Mouse (Mus musculus): ENCODE measurements around the gene Phka1. TPM values are rescaled to one million over a fixed set of nuclear protein-coding genes. Genes with fewer than 3 reads are reported as not detected.

Phka1 gene
- total and polyA plus RNA-seq, 2 experiments, result 2.1 to 5.4 TPM

DNA sequence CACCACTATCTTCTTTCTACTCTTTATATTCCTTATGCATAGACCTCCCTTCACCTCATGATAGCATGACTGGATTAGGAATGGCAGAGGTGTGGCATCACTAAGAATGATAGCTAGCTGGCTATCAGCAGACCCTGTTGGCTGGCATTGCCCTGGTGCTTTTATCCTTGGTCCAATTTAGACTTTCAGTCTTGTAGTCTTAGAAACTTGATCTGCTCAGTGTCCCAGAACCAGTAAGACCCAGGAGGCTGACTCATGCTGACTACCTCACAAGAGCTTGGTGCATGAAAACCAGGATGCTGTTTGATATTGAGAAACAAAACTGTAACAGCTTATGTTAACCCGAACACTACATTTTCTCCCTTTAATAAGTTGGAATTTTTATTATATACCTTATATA, 1.6 kb upstream of the Phka1 start:
- Histone ChIP-seq H3K27ac (replicated peaks; ENCODE audit: insufficient read depth, low read depth, low read length) (no peak overlapping the region), H3K9ac (ENCODE audit: low read depth, low read length) (no peak overlapping the region), H3K27me3 (ENCODE audit: control insufficient read depth, insufficient read depth, low read length) (no peaks in the 10 kb centered on the region), H3K4me1 (ENCODE audit: control insufficient read depth, insufficient read depth, low read length) (peaks cover 5% of the 10 kb centered on the region; the same call in 1 of the 2 replicates), H3K79me2 (ENCODE audit: control insufficient read depth, insufficient read depth, low read length) (0 out of 2 replicates have a peak, but pooled peaks cover 4% of the 10 kb centered on the region), H3K4me3 (ENCODE audit: insufficient read depth, low read depth, low read length) (no peak overlapping the region), H3K36me3 (ENCODE audit: control insufficient read depth, insufficient read depth, low read length) (no peaks in the 10 kb centered on the region)
- WGBS, result 96% methylated on average over 1 of the region's 1 CpGs
- no peak for TF ChIP-seq POLR2A (IDR thresholded peaks at IDR 0.05; ENCODE audit: extremely low read depth, insufficient read depth, low read length)
- TF ChIP-seq CTCF (IDR thresholded peaks at IDR 0.05; ENCODE audit: low read depth, low read length), result no peak
- no peak for DNase-seq (ENCODE audit: extremely low read depth, low read depth, low spot score)

GRCm38 (mm10) chrX:102645146-102645545, 1.1 kb upstream of the Phka1 start:
- no peak overlapping the region for H3K9ac ChIP-seq (ENCODE audit: low read depth, low read length)
- WGBS, result 65% methylated on average over 6 of the region's 6 CpGs
- no peak for DNase-seq (ENCODE audit: extremely low read depth, low read depth, low spot score)
- no peak overlapping the region for H3K4me3 ChIP-seq (ENCODE audit: insufficient read depth, low read depth, low read length)
- 0 out of 2 replicates have a peak, but pooled peaks cover 4% of the 10 kb centered on the region for H3K79me2 ChIP-seq (ENCODE audit: control insufficient read depth, insufficient read depth, low read length)
- H3K27me3 ChIP-seq (ENCODE audit: control insufficient read depth, insufficient read depth, low read length), result no peaks in the 10 kb centered on the region
- no peak overlapping the region for H3K27ac ChIP-seq (replicated peaks; ENCODE audit: insufficient read depth, low read depth, low read length)
- no peaks in the 10 kb centered on the region for H3K36me3 ChIP-seq (ENCODE audit: control insufficient read depth, insufficient read depth, low read length)
- peaks cover 5% of the 10 kb centered on the region; the same call in 1 of the 2 replicates for H3K4me1 ChIP-seq (ENCODE audit: control insufficient read depth, insufficient read depth, low read length)
- TF ChIP-seq POLR2A (IDR thresholded peaks at IDR 0.05; ENCODE audit: extremely low read depth, insufficient read depth, low read length), result no peak
- no peak for TF ChIP-seq CTCF (IDR thresholded peaks at IDR 0.05; ENCODE audit: low read depth, low read length)

DNA sequence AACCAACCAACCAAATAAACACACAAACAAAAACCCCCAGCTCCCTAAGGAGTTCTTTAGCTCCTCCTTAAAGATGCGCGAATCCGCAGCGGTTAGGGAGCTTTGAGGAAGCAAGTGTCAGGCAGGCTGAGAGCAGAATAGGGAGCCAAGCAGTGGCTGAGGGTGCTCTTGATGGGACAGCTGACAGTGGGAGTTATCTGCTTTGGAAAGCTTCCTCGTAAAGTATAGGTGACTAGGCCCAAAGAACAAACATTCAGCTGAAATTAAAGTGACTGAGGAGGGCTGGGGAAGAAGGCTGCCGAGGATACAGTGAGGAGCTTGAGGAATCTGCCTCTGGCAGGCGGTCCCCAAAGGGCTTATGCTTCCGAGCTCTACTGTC, 516 bp upstream of the Phka1 start:
- Histone ChIP-seq H3K79me2 (ENCODE audit: control insufficient read depth, insufficient read depth, low read length) (0 out of 2 replicates have a peak, but pooled peaks cover 4% of the 10 kb centered on the region), H3K27me3 (ENCODE audit: control insufficient read depth, insufficient read depth, low read length) (no peaks in the 10 kb centered on the region), H3K27ac (replicated peaks; ENCODE audit: insufficient read depth, low read depth, low read length) (peak overlapping the region; percentile 46; the same call in 1 of the 2 replicates), H3K36me3 (ENCODE audit: control insufficient read depth, insufficient read depth, low read length) (no peaks in the 10 kb centered on the region), H3K4me1 (ENCODE audit: control insufficient read depth, insufficient read depth, low read length) (peaks cover 5% of the 10 kb centered on the region; the same call in 1 of the 2 replicates), H3K9ac (ENCODE audit: low read depth, low read length) (peak overlapping the region; percentile 32; the same call in 1 of the 2 replicates), H3K4me3 (ENCODE audit: insufficient read depth, low read depth, low read length) (peak overlapping the region; percentile 25)
- no peak for TF ChIP-seq CTCF (IDR thresholded peaks at IDR 0.05; ENCODE audit: low read depth, low read length)
- no peak for TF ChIP-seq POLR2A (IDR thresholded peaks at IDR 0.05; ENCODE audit: extremely low read depth, insufficient read depth, low read length)
- no peak for DNase-seq (ENCODE audit: extremely low read depth, low read depth, low spot score)
- 9% methylated on average over 8 of the region's 8 CpGs for WGBS

DNA sequence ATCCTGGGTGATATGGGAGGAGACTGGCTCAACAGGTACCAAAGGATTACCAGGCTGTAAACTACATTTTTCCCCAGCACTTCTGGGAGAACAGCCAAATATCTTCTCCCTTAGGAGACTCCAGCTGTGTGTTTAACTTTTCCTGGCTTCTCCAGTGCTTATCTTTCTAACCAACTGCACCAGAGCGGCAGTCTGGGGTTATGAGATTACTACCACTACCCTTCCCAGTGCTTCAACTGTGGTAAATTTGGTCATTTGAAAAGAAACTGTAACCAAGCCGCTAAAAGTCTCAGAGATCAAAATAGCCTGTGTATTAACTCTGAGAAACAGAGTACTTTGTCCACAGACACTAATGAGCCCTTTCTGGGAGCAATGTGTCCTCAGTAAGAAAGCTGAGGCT, 42.8 kb downstream of the Phka1 start:
- no peaks in the 10 kb centered on the region for H3K4me1 ChIP-seq (ENCODE audit: control insufficient read depth, insufficient read depth, low read length)
- no peaks in the 10 kb centered on the region; the same call in 1 of the 2 replicates for H3K36me3 ChIP-seq (ENCODE audit: control insufficient read depth, insufficient read depth, low read length)
- no peaks in the 10 kb centered on the region for H3K27me3 ChIP-seq (ENCODE audit: control insufficient read depth, insufficient read depth, low read length)
- H3K4me3 ChIP-seq (ENCODE audit: insufficient read depth, low read depth, low read length), result no peak overlapping the region
- DNase-seq (ENCODE audit: extremely low read depth, low read depth, low spot score), result no peak
- H3K79me2 ChIP-seq (ENCODE audit: control insufficient read depth, insufficient read depth, low read length), result no peaks in the 10 kb centered on the region
- no peak overlapping the region for H3K9ac ChIP-seq (ENCODE audit: low read depth, low read length)
- H3K27ac ChIP-seq (replicated peaks; ENCODE audit: insufficient read depth, low read depth, low read length), result no peak overlapping the region
- WGBS, result 93% methylated on average over 2 of the region's 2 CpGs
- TF ChIP-seq CTCF (IDR thresholded peaks at IDR 0.05; ENCODE audit: low read depth, low read length), result no peak
- no peak for TF ChIP-seq POLR2A (IDR thresholded peaks at IDR 0.05; ENCODE audit: extremely low read depth, insufficient read depth, low read length)

DNA sequence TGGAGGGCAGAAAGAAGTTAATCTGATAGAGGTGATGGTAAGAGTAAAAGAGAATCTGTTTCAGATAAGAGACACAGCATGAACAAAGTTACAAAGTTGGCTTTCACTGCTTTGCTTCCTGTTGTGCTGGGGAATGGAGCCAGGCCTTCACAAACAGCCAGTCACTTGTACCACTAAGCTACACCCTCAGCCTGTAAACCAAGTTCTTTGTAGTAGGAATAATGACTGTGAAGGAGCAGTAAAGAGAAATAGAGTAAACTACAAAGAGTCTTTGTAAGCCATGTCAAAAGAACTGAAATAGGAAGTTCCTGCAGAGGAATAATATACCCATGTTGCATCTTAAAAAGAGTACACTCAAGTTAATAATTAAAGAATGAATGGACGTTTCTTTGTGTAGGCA, 55.5 kb downstream of the Phka1 start:
- TF ChIP-seq CTCF (IDR thresholded peaks at IDR 0.05; ENCODE audit: low read depth, low read length), result no peak
- TF ChIP-seq POLR2A (IDR thresholded peaks at IDR 0.05; ENCODE audit: extremely low read depth, insufficient read depth, low read length), result no peak
- no peak overlapping the region for H3K9ac ChIP-seq (ENCODE audit: low read depth, low read length)
- no peak for DNase-seq (ENCODE audit: extremely low read depth, low read depth, low spot score)
- H3K27ac ChIP-seq (replicated peaks; ENCODE audit: insufficient read depth, low read depth, low read length), result no peak overlapping the region
- H3K4me1 ChIP-seq (ENCODE audit: control insufficient read depth, insufficient read depth, low read length), result no peaks in the 10 kb centered on the region
- no peaks in the 10 kb centered on the region for H3K79me2 ChIP-seq (ENCODE audit: control insufficient read depth, insufficient read depth, low read length)
- H3K4me3 ChIP-seq (ENCODE audit: insufficient read depth, low read depth, low read length), result no peak overlapping the region
- WGBS, result 40% methylated on average over 1 of the region's 1 CpGs
- peaks cover 2% of the 10 kb centered on the region; the same call in 1 of the 2 replicates for H3K36me3 ChIP-seq (ENCODE audit: control insufficient read depth, insufficient read depth, low read length)
- H3K27me3 ChIP-seq (ENCODE audit: control insufficient read depth, insufficient read depth, low read length), result no peaks in the 10 kb centered on the region

GRCm38 (mm10) chrX:102571186-102571585, 72.9 kb downstream of the Phka1 start:
- Histone ChIP-seq H3K27me3 (ENCODE audit: control insufficient read depth, insufficient read depth, low read length) (no peaks in the 10 kb centered on the region), H3K36me3 (ENCODE audit: control insufficient read depth, insufficient read depth, low read length) (no peaks in the 10 kb centered on the region; the same call in 1 of the 2 replicates), H3K4me3 (ENCODE audit: insufficient read depth, low read depth, low read length) (no peak overlapping the region), H3K27ac (replicated peaks; ENCODE audit: insufficient read depth, low read depth, low read length) (no peak overlapping the region), H3K9ac (ENCODE audit: low read depth, low read length) (no peak overlapping the region), H3K79me2 (ENCODE audit: control insufficient read depth, insufficient read depth, low read length) (no peaks in the 10 kb centered on the region), H3K4me1 (ENCODE audit: control insufficient read depth, insufficient read depth, low read length) (no peaks in the 10 kb centered on the region)
- DNase-seq (ENCODE audit: extremely low read depth, low read depth, low spot score), result no peak
- no peak for TF ChIP-seq POLR2A (IDR thresholded peaks at IDR 0.05; ENCODE audit: extremely low read depth, insufficient read depth, low read length)
- no peak for TF ChIP-seq CTCF (IDR thresholded peaks at IDR 0.05; ENCODE audit: low read depth, low read length)
- WGBS, result 37% methylated on average over 1 of the region's 1 CpGs
